Mouse (Mus musculus): ENCODE measurements around the gene Haspin.

GRCm38 (mm10) chr11:73090826-73091225 is 47.3 kb downstream of the Haspin start:
- TF ChIP-seq CTCF (IDR thresholded peaks at IDR 0.05; ENCODE audit: borderline replicate concordance, insufficient read depth, low read length) (no peak), POLR2A (IDR thresholded peaks at IDR 0.05; ENCODE audit: low read depth, low read length) (no peak)

All from embryonic fibroblast, embryonic 13.5 days (primary cell).